8 mouse cellular contexts compared by ENCODE assay signal in genomic region chr15:80286851-80287415, GRCm38 (mm10). TPM values are rescaled to one million over a fixed set of nuclear protein-coding genes. Genes with fewer than 3 reads are reported as not detected.
A peak's percentile ranks its signal among the peaks of the same experiment; 100 is the strongest.
DNase-seq lines count a peak whose midpoint lies in the region; ATAC-seq and TF ChIP-seq lines count a peak whose summit lies in the region.

Cacna1i (plus strand) TSS chr15:80287238.

- TF ChIP-seq CTCF in thymus, adult 2 months (IDR thresholded peaks at IDR 0.05; ENCODE audit: borderline replicate concordance, control insufficient read depth, extremely low read depth, insufficient read depth, low read length, poor library complexity), result no peak

- no peaks in the 10 kb centered on the region for H3K9me3 ChIP-seq in lung, embryonic 15.5 days
- H3K9me3 ChIP-seq in limb, embryonic 12.5 days, result no peaks in the 10 kb centered on the region

- ATAC-seq in lung, embryonic 15.5 days (ENCODE audit: borderline replicate concordance, extremely low read depth, low FRiP score, low TSS enrichment), result no peak
- ATAC-seq in limb, embryonic 12.5 days (ENCODE audit: insufficient number of reproducible peaks, insufficient read depth, low FRiP score, low TSS enrichment, low read depth), result no peak
- ATAC-seq in granulocyte monocyte progenitor cell, adult 5-6 weeks (replicated peaks; ENCODE audit: poor library complexity, severe bottlenecking), result no peak

- no peak within 1 kb of the TSS for H3K9ac ChIP-seq in lung, embryonic 15.5 days
- H3K9ac ChIP-seq in limb, embryonic 12.5 days (replicated peaks), result peak within 1 kb of the TSS; percentile 44; the same call in 1 of the 2 replicates

- H3K27me3 ChIP-seq in lung, embryonic 15.5 days, result peaks cover 93% of the 10 kb centered on the region
- peaks cover 96% of the 10 kb centered on the region for H3K27me3 ChIP-seq in limb, embryonic 12.5 days
- H3K27me3 ChIP-seq in thymus, adult 2 months (ENCODE audit: control insufficient read depth, insufficient read depth, low read length), result peaks cover 20% of the 10 kb centered on the region

- no peaks in the 10 kb centered on the region for H3K36me3 ChIP-seq in lung, embryonic 15.5 days
- H3K36me3 ChIP-seq in limb, embryonic 12.5 days, result no peaks in the 10 kb centered on the region
- no peaks in the 10 kb centered on the region for H3K36me3 ChIP-seq in thymus, adult 2 months (ENCODE audit: control insufficient read depth, insufficient read depth, low read length)

- WGBS in lung, embryonic 15.5 days, result 2% methylated on average over 50 of the region's 50 CpGs
- WGBS in limb, embryonic 12.5 days, result under 1% methylated on average over 50 of the region's 50 CpGs
- WGBS in thymus, adult 2 months, result 10% methylated on average over 50 of the region's 50 CpGs

- H3K4me2 ChIP-seq in lung, embryonic 15.5 days, result peak within 1 kb of the TSS; percentile 78
- peak within 1 kb of the TSS; percentile 94 for H3K4me2 ChIP-seq in limb, embryonic 12.5 days

- H3K4me1 ChIP-seq in lung, embryonic 15.5 days, result peaks cover 6% of the 10 kb centered on the region; the same call in 1 of the 2 replicates
- H3K4me1 ChIP-seq in limb, embryonic 12.5 days (replicated peaks), result peaks cover 15% of the 10 kb centered on the region
- peaks cover 6% of the 10 kb centered on the region for H3K4me1 ChIP-seq in thymus, adult 2 months (replicated peaks; ENCODE audit: control insufficient read depth, insufficient read depth, low read length)

- no peak for DNase-seq in lung, postnatal 25 days (ENCODE audit: low spot score)
- peak; percentile 80 to 82 for DNase-seq in cerebellum, postnatal 14 days
- peak; percentile 69 to 70 for DNase-seq in frontal cortex, postnatal 36 days (ENCODE audit: low spot score in 2 of 2)
- DNase-seq in right cerebral cortex, adult 2 months (ENCODE audit: low spot score in 2 of 2), result peak; percentile 73 to 74
- no peak for DNase-seq in thymus, adult 2 months

- no peak for TF ChIP-seq POLR2A in thymus, adult 2 months (IDR thresholded peaks at IDR 0.05; ENCODE audit: control insufficient read depth, extremely low read depth, insufficient read depth, low read length, poor library complexity)

- peak within 1 kb of the TSS; percentile 36 for H3K4me3 ChIP-seq in lung, embryonic 15.5 days
- peak within 1 kb of the TSS; percentile 50 for H3K4me3 ChIP-seq in limb, embryonic 12.5 days (replicated peaks)
- H3K4me3 ChIP-seq in thymus, adult 2 months (ENCODE audit: control insufficient read depth, insufficient read depth, low read length), result no peak within 1 kb of the TSS

- H3K27ac ChIP-seq in lung, embryonic 15.5 days, result no peak within 1 kb of the TSS
- no peak within 1 kb of the TSS for H3K27ac ChIP-seq in limb, embryonic 12.5 days
- H3K27ac ChIP-seq in thymus, adult 2 months (ENCODE audit: control insufficient read depth, insufficient read depth, low read length), result no peak within 1 kb of the TSS

RNA-seq across cellular contexts. Expression of gene Cacna1i, which starts in this region (rescaled TPM):
- polyA plus RNA-seq in lung, embryonic 15.5 days (2015; fragmentation: Nextera tagmentation; extraction: Ambion mirVana), result not detected in 2 replicates
- not detected in 2 replicates for polyA plus RNA-seq in limb, embryonic 12.5 days (2016; fragmentation: Nextera tagmentation; extraction: Ambion mirVana)
- not detected in 2 replicates for total RNA-seq in granulocyte monocyte progenitor cell, adult 5-6 weeks (2014; fragmentation: Nextera tagmentation)
- not detected in 2 replicates for total RNA-seq in granulocyte monocyte progenitor cell, adult 5-6 weeks (2017)
- polyA plus RNA-seq in thymus, adult 2 months (2012; rRNA removed), result 0.30 and 0.42 TPM in 2 replicates

Comparison
In these comparisons a context has a peak if more than half of its experiments do, and no peak if none do; other contexts are left out.
1. DNase-seq: peak in cerebellum, postnatal 14 days (2 of 2), frontal cortex, postnatal 36 days (2 of 2) and right cerebral cortex, adult 2 months (2 of 2); none in lung, postnatal 25 days (single experiment) and thymus, adult 2 months (single experiment).